Mouse (Mus musculus) heart, adult 8-10 months (tissue): Measurements from ENCODE around the gene Fut8. TPM values are rescaled to one million over a fixed set of nuclear protein-coding genes. Genes with fewer than 3 reads are reported as not detected.
"Not testable (repeated sequence)": the region's sequence is repeated elsewhere in the genome, so short reads cannot be mapped to it uniquely, and the experiment has no call there.

Source experiments
- DNase-seq: peaks from one replicate; pipeline ENCODE4 v3.0.0; 2022; ENCODE audit warnings: low spot score
- total RNA-seq, 4 experiments: library from RNA; stranded (reverse); gene quantifications; 2 replicates each; pipeline ENCODE4 v1.2.4; 2022

Fut8 gene
- total RNA-seq, 4 experiments from 2014 or later, result 14.3 to 16.8 (median 15.6) TPM

DNA sequence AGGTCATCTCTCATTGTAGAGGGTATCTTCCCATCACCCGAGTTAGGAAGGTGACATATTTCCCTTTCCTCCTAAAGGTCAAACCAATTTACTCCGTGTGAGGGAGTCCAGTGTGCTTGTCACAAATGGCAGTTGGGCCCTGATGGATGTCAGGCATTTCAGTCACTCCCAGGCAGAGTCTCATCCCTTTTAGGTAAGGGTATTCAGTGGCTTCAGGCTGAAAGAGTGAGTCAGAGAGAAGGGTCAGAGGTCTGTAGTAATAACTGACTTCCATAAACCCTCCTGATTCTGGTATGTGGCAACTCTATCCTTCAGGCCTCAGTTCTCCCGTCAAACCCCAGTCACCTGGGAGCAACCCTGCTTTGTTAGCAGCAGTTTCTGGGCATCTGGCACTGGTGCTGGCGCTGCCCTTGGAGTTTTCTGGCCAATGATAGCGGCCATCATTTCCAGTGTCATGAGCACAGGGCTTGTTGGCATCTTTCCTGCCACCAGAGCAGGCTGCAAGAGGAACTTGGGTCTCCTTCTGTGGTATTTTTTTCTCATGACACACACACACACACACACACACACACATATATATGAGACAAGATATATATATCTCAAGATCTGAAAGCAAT, 262.6 kb downstream of the Fut8 start:
- DNase-seq, result no peak

GRCm38 (mm10) chr12:77501466-77502240, 263.7 kb downstream of the Fut8 start:
- no peak for DNase-seq

DNA sequence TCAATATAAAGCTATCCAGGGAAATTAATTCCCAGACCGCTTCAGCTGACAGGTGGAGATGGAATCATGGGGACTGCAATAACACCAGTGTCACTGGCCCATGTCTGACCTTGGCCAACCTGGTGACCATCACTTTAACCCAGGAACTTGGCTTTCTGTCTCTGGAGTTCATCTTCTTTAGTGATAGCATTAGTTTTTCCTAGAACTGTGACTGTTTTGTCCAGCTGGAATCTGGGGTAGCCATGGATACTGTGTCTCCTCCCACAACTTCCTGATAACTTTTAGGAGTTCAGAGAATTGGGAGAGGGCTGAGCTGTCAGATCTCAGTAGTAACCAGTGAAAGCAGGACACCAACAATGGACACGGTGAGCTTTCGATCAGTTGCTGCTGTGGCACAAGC, 264.3 kb downstream of the Fut8 start:
- no peak for DNase-seq

DNA sequence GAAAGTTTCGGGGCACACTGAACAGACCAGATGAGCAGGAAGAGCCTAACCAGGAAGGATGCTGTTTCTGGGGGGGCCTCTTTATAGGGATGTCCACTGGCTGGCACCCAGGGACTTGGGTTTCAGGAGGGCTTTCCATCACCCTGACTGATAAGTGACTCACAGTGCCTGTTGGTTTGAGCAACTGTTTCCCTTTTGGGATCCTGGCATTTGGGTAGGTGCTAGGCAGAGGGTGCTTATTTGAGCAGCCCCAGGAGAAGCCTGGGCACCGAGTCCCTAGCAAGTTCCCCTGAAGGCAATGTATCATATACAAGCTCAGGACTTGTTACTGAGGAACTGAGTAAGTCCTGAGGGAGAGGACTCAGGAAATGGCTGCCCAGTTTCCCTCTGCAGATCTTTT, 267.5 kb downstream of the Fut8 start:
- DNase-seq, result no peak

- no peak for DNase-seq
These were observed 269.8 kb downstream of the Fut8 start for GRCm38 (mm10) chr12:77507770-77508169.

DNA sequence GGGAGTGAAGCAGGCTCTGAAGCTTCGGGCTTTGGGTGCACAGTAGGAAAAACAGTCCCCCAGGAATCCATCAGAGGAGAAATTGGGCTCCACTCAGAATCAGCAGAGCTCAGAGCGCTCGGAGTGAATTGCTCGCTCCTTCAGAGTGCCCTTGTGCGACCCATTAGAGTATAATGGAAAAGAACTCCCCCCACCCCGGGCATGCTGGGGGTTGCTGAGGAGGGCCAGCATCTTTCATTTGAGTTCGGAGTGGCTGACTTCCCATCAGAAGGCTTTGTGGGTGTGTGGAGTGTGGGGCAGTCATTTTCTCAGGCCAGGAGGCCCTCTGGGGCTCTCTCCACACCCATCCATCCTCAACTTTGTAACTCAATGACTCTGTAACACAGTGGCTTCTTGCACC, 272.8 kb downstream of the Fut8 start:
- no peak for DNase-seq

DNA sequence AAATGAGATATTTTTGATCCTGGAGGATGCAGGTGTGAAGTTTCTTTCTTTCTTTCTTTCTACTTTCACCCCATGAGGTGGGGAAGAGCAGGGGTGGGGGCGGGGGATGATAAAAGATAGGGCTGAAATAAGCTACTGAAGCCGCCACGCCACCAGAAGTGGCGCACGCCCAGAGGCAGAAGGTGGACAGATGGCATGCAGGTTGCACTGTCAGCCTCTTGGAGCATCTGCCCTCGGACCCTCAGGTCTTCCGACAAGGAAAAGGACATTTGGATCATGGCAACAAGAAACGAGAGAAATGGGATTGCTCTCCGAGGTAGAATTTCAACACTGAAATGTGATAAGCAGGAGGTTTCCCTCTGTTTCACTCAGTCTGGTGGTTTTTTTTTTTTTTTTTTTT, 273.3 kb downstream of the Fut8 start:
- DNase-seq, result no peak

DNA sequence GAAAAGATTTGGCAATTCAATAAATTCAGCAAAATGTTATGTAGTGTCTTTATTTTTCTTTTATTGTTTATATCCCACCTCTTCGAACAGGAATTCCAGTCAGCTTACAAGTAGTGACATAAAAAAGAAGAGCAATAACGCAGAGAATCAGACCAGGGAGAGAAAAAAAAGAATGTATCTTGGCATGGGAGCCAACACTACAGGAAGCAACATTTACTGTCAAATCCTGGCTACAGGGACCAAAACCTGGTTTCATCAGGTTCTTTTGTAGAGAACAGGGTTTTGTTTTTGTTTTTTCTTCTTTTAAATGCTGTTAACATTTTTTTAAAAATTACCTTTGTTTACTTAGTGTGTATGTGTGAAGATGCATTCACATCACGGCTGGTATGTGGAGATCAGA, 273.7 kb downstream of the Fut8 start:
- DNase-seq, result no peak

DNA sequence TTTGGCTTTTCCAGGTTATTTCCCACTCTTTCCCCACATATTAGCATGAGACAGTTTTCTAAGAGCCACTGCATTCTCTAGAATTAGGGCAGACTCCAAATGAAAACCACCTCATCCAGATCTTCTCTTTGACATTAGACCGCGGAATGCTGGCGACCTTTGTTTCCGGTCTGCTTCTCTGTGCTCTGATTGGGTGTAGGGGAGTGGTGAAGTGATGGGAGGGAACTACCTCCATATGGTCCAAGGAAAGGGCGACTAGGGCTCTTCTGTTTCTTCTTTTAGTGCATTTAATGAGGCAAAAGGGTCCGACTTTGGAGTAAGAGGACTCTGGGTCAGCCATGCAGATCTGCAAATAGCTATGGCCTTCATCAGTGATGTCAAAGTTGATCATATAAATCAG, 278.9 kb downstream of the Fut8 start:
- DNase-seq, result no peak

- DNase-seq, result no peak
These were observed 279.8 kb downstream of the Fut8 start for GRCm38 (mm10) chr12:77517691-77518090.

GRCm38 (mm10) chr12:77519534-77520102, 281.7 kb downstream of the Fut8 start:
- DNase-seq, result no peak

- not testable (repeated sequence) for DNase-seq
These were observed 286.1 kb downstream of the Fut8 start for GRCm38 (mm10) chr12:77524014-77524413.
